Mouse (Mus musculus): ENCODE results near the gene Spata31d1c.

GRCm38 (mm10) chr13:65007971-65008370, 24.9 kb upstream of the Spata31d1c start:
- TF ChIP-seq MYOD1 (IDR thresholded peaks at IDR 0.05; ENCODE audit: control insufficient read depth in 1 of 3, insufficient read length in 2 of 3, low read depth in 2 of 3) = no peak
- no peak for TF ChIP-seq CEBPB (IDR thresholded peaks at IDR 0.05; ENCODE audit: insufficient read depth, poor library complexity, severe bottlenecking)
- no peak for TF ChIP-seq POLR2A (IDR thresholded peaks at IDR 0.05; ENCODE audit: insufficient read length, low read depth)
- no peak for TF ChIP-seq MYOG (IDR thresholded peaks at IDR 0.05; ENCODE audit: control insufficient read depth in 1 of 3, insufficient read depth in 1 of 3, insufficient read length in 2 of 3, low read depth in 2 of 3)
- TF ChIP-seq USF1 (IDR thresholded peaks at IDR 0.05; ENCODE audit: low read depth) = no peak
- TF ChIP-seq REST (IDR thresholded peaks at IDR 0.05; ENCODE audit: insufficient read depth, insufficient read length) = no peak

All from myocyte (in vitro differentiated cells).